Mouse (Mus musculus) thymus, adult 2 months (tissue): ENCODE data around the gene B4galt5.

Source experiments
- CTCF ChIP-seq: fragments of 200-500 bp; IDR thresholded peaks from 2 replicates; pipeline ENCODE4 v1.5.1; 2012; ENCODE audit warnings: mild to moderate bottlenecking, control low read depth, low read length, moderate library complexity, borderline replicate concordance; ENCODE audit not compliant: control insufficient read depth, poor library complexity, insufficient read depth; ENCODE audit errors: extremely low read depth
- POLR2A ChIP-seq: fragments of 200-500 bp; IDR thresholded peaks from 2 replicates; pipeline ENCODE4 v1.6.1; 2012; ENCODE audit warnings: mild to moderate bottlenecking, low read length, control low read depth, moderate library complexity; ENCODE audit not compliant: control insufficient read depth, poor library complexity, insufficient read depth; ENCODE audit errors: extremely low read depth

DNA sequence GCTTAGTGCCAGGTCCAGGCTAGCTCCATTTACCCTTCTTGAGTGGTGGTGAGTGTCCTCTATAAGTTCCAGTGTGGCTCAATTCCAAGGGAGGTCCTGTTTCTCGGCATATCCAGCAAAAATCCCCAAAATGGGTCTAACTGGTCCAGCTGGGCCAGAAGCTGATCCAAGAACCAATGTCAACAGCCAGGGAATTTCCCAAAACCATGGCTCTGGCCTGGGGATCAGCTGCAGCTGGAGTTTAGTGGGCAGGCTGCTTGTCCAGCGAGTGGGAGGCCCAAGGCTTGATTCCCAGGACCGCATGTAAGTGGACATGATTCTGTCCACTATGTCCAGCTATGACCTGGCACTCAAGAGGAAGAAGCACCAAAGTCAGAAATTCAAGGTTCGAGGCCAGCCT lies 37.5 kb upstream of the B4galt5 start:
- TF ChIP-seq CTCF (no peak), POLR2A (no peak)
